Mouse (Mus musculus) stomach, embryonic 15.5 days (tissue): Measurements from ENCODE around the gene Gm20441. TPM values are rescaled to one million over a fixed set of nuclear protein-coding genes. Genes with fewer than 3 reads are reported as not detected.

Source experiments
- ATAC-seq: fragments of 200-750 bp; cut with Nextera tagmentation; 2 replicates; pipeline ENCODE4 v1.8.0; 2017; ENCODE audit warnings: low read depth, moderate number of reproducible peaks, moderate TSS enrichment; ENCODE audit not compliant: insufficient read depth, low FRiP score
- H3K27ac ChIP-seq: fragments of 300-500 bp; sonication (generic); 2 replicates; pipeline ENCODE4 v1.5.1; 2015; ENCODE audit warnings: mild to moderate bottlenecking, inconsistent platforms
- H3K27me3 ChIP-seq: fragments of 300-500 bp; sonication (generic); replicated peaks from 2 replicates; pipeline ENCODE4 v1.6.1; 2015; ENCODE audit warnings: inconsistent platforms
- H3K36me3 ChIP-seq: fragments of 300-500 bp; sonication (generic); 2 replicates; pipeline ENCODE4 v1.6.1; 2015; ENCODE audit warnings: inconsistent platforms
- H3K4me1 ChIP-seq: fragments of 300-500 bp; sonication (generic); 2 replicates; pipeline ENCODE4 v1.6.1; 2015; ENCODE audit warnings: inconsistent platforms
- H3K4me2 ChIP-seq: fragments of 300-500 bp; sonication (generic); 2 replicates; pipeline ENCODE4 v1.6.1; 2015; ENCODE audit warnings: mild to moderate bottlenecking, inconsistent platforms
- H3K4me3 ChIP-seq: fragments of 300-500 bp; sonication (generic); replicated peaks from 2 replicates; pipeline ENCODE4 v1.5.1; 2015; ENCODE audit warnings: inconsistent platforms
- H3K9ac ChIP-seq: fragments of 300-500 bp; sonication (generic); 2 replicates; pipeline ENCODE4 v1.6.1; 2015; ENCODE audit warnings: inconsistent platforms
- H3K9me3 ChIP-seq: fragments of 300-500 bp; sonication (generic); 2 replicates; pipeline ENCODE4 v1.6.1; 2016; ENCODE audit warnings: inconsistent platforms
- WGBS: fragments of 180-500 bp; shearing (Covaris S2); methylation state at CpG from one replicate; pipeline ENCODE4 v1.1.7; 2015; 5-methylcytosine and 5-hydroxymethylcytosine counted together
- polyA plus RNA-seq: library from polyadenylated mRNA; unstranded; fragments of >200 nt; fragmentation: Nextera tagmentation; extraction: Ambion mirVana; gene quantifications from 2 replicates; pipeline ENCODE4 v1.2.1, GENCODE M21; 2015

Gm20441 gene
- polyA plus RNA-seq, 1 experiment from 2014 or later: 0.37 TPM

GRCm38 (mm10) chr10:75756719-75757118 is 24.0 kb downstream of the Gm20441 start:
- no peaks in the 10 kb centered on the region for H3K9me3 ChIP-seq
- WGBS: 91% methylated on average over 11 of the region's 11 CpGs
- H3K27me3 ChIP-seq: no peaks in the 10 kb centered on the region
- peaks cover 24% of the 10 kb centered on the region for H3K36me3 ChIP-seq
- H3K27ac ChIP-seq: no peak overlapping the region
- no peaks in the 10 kb centered on the region for H3K4me1 ChIP-seq
- H3K4me3 ChIP-seq: no peak overlapping the region
- H3K9ac ChIP-seq: no peak overlapping the region
- no peak for ATAC-seq
- H3K4me2 ChIP-seq: no peak overlapping the region

GRCm38 (mm10) chr10:75744017-75744416 is 36.7 kb downstream of the Gm20441 start:
- H3K27ac ChIP-seq: no peak overlapping the region
- H3K9me3 ChIP-seq: no peaks in the 10 kb centered on the region
- H3K4me3 ChIP-seq: no peak overlapping the region
- H3K4me2 ChIP-seq: no peak overlapping the region
- peak; percentile 80; the same call in 1 of the 2 replicates for ATAC-seq
- H3K9ac ChIP-seq: no peak overlapping the region
- H3K27me3 ChIP-seq: no peaks in the 10 kb centered on the region
- WGBS: 42% methylated on average over 3 of the region's 3 CpGs
- peaks cover 50% of the 10 kb centered on the region for H3K36me3 ChIP-seq
- H3K4me1 ChIP-seq: no peaks in the 10 kb centered on the region

- H3K36me3 ChIP-seq: peaks cover 51% of the 10 kb centered on the region
- no peak overlapping the region for H3K27ac ChIP-seq
- H3K4me3 ChIP-seq: no peak overlapping the region
- no peak overlapping the region for H3K9ac ChIP-seq
- no peak for ATAC-seq
- no peaks in the 10 kb centered on the region for H3K4me1 ChIP-seq
- no peaks in the 10 kb centered on the region for H3K9me3 ChIP-seq
- H3K4me2 ChIP-seq: no peak overlapping the region
- 93% methylated on average over 12 of the region's 12 CpGs for WGBS
- H3K27me3 ChIP-seq: no peaks in the 10 kb centered on the region
Measured at GRCm38 (mm10) chr10:75743369-75743768, 37.4 kb downstream of the Gm20441 start.

DNA sequence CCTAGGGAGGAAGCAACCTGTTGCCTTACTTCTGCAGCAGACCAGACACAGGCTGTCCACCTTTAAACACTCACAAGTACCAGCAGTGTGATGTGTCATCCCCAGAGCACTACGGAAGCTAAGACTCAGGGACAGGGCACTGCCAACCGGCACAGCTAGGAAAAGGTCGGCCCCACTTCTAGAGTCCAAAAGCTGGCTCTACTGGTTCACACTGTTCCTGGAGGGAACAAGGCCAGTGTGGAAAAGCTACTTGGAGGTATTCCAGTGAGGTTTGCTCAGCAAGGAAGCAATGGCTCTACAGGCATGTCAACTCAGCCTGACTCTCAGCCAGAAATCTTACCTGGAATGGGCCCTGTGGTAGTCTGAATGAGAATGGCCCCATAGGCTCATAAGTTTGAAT is 39.9 kb downstream of the Gm20441 start:
- no peak overlapping the region for H3K4me3 ChIP-seq
- ATAC-seq: no peak
- no peak overlapping the region for H3K9ac ChIP-seq
- H3K27ac ChIP-seq: no peak overlapping the region
- H3K4me2 ChIP-seq: no peak overlapping the region
- no peaks in the 10 kb centered on the region for H3K27me3 ChIP-seq
- H3K4me1 ChIP-seq: no peaks in the 10 kb centered on the region
- WGBS: 94% methylated on average over 3 of the region's 3 CpGs
- peaks cover 50% of the 10 kb centered on the region for H3K36me3 ChIP-seq
- no peaks in the 10 kb centered on the region for H3K9me3 ChIP-seq

DNA sequence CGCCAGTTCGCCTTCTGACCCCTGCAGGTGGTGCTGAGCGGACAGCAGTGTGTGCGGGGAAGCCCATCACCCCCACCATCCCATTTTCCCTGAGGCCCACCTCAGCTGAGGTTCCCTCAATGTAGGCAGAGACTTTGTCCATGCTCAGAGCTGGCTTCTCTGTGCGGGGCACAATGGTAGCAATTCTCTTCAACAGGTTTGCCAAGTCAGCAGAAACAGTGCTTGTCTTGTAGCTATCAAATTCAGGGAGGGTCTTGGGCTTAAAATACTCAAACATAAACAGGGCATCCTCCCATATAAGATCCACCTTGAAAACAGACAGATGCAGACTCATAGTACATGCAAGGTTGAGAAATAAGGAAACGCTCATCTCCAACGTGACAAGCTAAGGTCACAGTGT is 55.3 kb downstream of the Gm20441 start:
- Histone ChIP-seq H3K4me1 (no peaks in the 10 kb centered on the region), H3K9me3 (no peaks in the 10 kb centered on the region), H3K4me3 (no peak overlapping the region), H3K4me2 (no peak overlapping the region), H3K36me3 (peaks cover 46% of the 10 kb centered on the region), H3K27me3 (no peaks in the 10 kb centered on the region), H3K9ac (no peak overlapping the region), H3K27ac (no peak overlapping the region)
- whole genome bisulfite sequencing: 85% methylated on average over 7 of the region's 7 CpGs
- no peak for ATAC-seq

Other genes with a start within 250 kb of the Gm20441 start
- 1.6 and 2.6 TPM in 2 replicates for gene Lrrc75b, start 220.6 kb downstream of the Gm20441 start, polyA plus RNA-seq
- 26.5 and 36.2 TPM in 2 replicates for gene Ggt1, start 219.3 kb downstream of the Gm20441 start, polyA plus RNA-seq
- gene Ggt5, start 191.6 kb downstream of the Gm20441 start, polyA plus RNA-seq: 7.0 and 7.2 TPM in 2 replicates
- 11.7 and 11.8 TPM in 2 replicates for gene Susd2, start 136.9 kb downstream of the Gm20441 start, polyA plus RNA-seq
- 33.6 and 35.8 TPM in 2 replicates for gene Cabin1, start 16.6 kb downstream of the Gm20441 start, polyA plus RNA-seq
- 70.1 and 84.3 TPM in 2 replicates for gene Ddt, start 7.5 kb downstream of the Gm20441 start, polyA plus RNA-seq
- 42.1 and 43.5 TPM in 2 replicates for gene Gstt3, start 460 bp upstream of the Gm20441 start, polyA plus RNA-seq
- gene Gstt1, start 17.6 kb upstream of the Gm20441 start, polyA plus RNA-seq: 17.9 and 21.3 TPM in 2 replicates
- not detected in 2 replicates for gene Gstt4, start 41.6 kb upstream of the Gm20441 start, polyA plus RNA-seq
- 54.8 and 58.7 TPM in 2 replicates for gene Gstt2, start 56.5 kb upstream of the Gm20441 start, polyA plus RNA-seq
- gene Mif, start 79.3 kb upstream of the Gm20441 start, polyA plus RNA-seq: 1,866 and 1,981 TPM in 2 replicates
- gene Derl3, start 112.5 kb upstream of the Gm20441 start, polyA plus RNA-seq: 6.6 and 8.8 TPM in 2 replicates
- gene Smarcb1, start 140.7 kb upstream of the Gm20441 start, polyA plus RNA-seq: 172 and 173 TPM in 2 replicates
- 90.5 and 101 TPM in 2 replicates for gene Chchd10, start 152.2 kb upstream of the Gm20441 start, polyA plus RNA-seq
- gene Mmp11, start 155.5 kb upstream of the Gm20441 start, polyA plus RNA-seq: 33.4 and 42.0 TPM in 2 replicates
- 1.4 and 3.6 TPM in 2 replicates for gene Gm867, start 159.7 kb upstream of the Gm20441 start, polyA plus RNA-seq
- gene Vpreb3, start 162.1 kb upstream of the Gm20441 start, polyA plus RNA-seq: 0.90 and 1.8 TPM in 2 replicates
- gene Gm5134, start 173.6 kb upstream of the Gm20441 start, polyA plus RNA-seq: not detected in 2 replicates